Mouse (Mus musculus) C2C12 (cell line): ENCODE results near the gene Cybb.

Experiments
- CTCF ChIP-seq: IDR thresholded peaks from one replicate; pipeline ENCODE4 v1.5.1; 2011; ENCODE audit not compliant: control insufficient read depth, insufficient read depth, insufficient read length
- MAX ChIP-seq: IDR thresholded peaks from one replicate; pipeline ENCODE4 v1.6.1; 2011; ENCODE audit warnings: mild to moderate bottlenecking, control low read depth
- MYOD1 ChIP-seq: IDR thresholded peaks from one replicate; pipeline ENCODE4 v1.6.1; 2011; ENCODE audit warnings: low read depth; ENCODE audit not compliant: control insufficient read depth, insufficient read length
- USF1 ChIP-seq: IDR thresholded peaks from one replicate; pipeline ENCODE4 v1.6.1; 2011; ENCODE audit warnings: low read depth, mild to moderate bottlenecking, control low read depth, moderate library complexity

GRCm38 (mm10) chrX:9439257-9439656 is 48.3 kb downstream of the Cybb start:
- TF ChIP-seq CTCF (no peak), USF1 (no peak), MAX (no peak), MYOD1 (no peak)
